Mouse (Mus musculus) kidney, adult 2 months (tissue): Measurements from ENCODE around the gene Asap2.

Experiments
- CTCF ChIP-seq: fragments of 200-500 bp; conservative IDR thresholded peaks from 2 replicates; pipeline ENCODE4 v1.5.1; 2011; ENCODE audit warnings: low read depth, mild to moderate bottlenecking, control low read depth, low read length, moderate library complexity, mixed read lengths; ENCODE audit not compliant: insufficient read depth, insufficient read length
- POLR2A ChIP-seq: fragments of 200-500 bp; IDR thresholded peaks from one replicate; pipeline ENCODE4 v1.6.1; 2011; ENCODE audit warnings: low read depth, low read length, control low read depth

- TF ChIP-seq CTCF (no peak), POLR2A (no peak)
Measured at GRCm38 (mm10) chr12:21214551-21215165, 224.4 kb downstream of the Asap2 start.
